Mouse (Mus musculus): ENCODE measurements around the gene Gm17657. TPM values are rescaled to one million over a fixed set of nuclear protein-coding genes. Genes with fewer than 3 reads are reported as not detected.

Gm17657 gene
- total RNA-seq (2014; rRNA removed; ENCODE audit: low replicate concordance) (not detected in 2 replicates), polyA plus RNA-seq (2015; fragmentation: Nextera tagmentation; extraction: Ambion mirVana) (not detected in 2 replicates)

DNA sequence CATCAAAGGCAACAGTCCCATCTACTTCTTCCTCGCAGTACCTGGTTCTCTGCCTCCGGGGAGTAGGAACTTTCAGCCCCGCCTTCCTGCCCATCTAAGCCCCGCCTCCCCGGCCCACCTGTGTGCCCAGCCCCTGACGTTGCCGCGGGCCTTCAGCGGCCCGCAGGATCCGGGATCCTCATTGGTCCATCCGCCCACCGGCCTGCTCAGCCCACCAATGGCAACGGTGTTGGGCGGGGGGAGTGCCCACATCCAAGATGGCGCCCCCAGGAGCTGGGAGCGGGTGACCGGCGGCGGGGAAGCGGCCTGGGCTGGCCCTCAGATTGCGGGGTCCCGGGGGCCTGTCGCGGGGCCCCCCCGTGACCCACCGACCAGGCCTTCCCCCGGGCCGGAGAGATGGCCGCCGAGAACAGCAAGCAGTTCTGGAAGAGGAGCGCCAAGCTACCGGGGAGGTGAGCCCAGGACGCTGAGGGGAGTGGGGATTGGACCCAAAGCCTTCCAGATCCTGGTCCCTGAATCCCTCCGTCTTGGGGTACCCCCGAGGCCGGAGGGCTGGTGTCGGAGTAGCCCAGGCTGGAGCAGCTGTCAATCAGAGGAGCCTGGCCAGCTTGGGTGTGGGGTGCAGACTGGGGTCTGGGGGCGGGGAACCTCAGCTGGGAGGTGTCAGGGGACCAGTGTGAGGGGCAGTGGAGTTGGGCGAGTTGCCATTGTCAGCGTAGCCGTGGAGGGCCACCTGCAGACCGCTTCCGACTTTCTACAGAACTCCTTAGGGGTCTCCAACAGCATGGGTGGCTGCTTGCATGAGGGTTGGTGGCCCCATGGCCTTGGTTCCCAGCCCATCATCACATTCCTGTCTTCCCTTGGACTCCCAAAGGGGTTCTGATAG is at the start of gene Gm17657, which contains the start of gene Tbc1d22b:
Gm17657 (minus strand) TSS at position 96 of the 886 bp plus-strand sequence.
Tbc1d22b (plus strand) TSS at position 243 of the 886 bp plus-strand sequence.
- peak; percentile 100 for ATAC-seq (ENCODE audit: insufficient read depth, low read depth)
- TF ChIP-seq EP300 (IDR thresholded peaks at IDR 0.05; ENCODE audit: low read depth) (no peak), CTCF (IDR thresholded peaks at IDR 0.05; ENCODE audit: low read depth) (no peak)
- Histone ChIP-seq H3K9ac (replicated peaks; ENCODE audit: low read depth, low read length) (peak within 1 kb of the TSS; percentile 92), H3K4me2 (ENCODE audit: low read depth, low read length) (peak within 1 kb of the TSS; percentile 98), H3K27ac (ENCODE audit: low read depth) (peak within 1 kb of the TSS; percentile 75), H3K27me3 (ENCODE audit: control insufficient read depth, insufficient read depth, low read length) (no peaks in the 10 kb centered on the region), H3K36me3 (replicated peaks; ENCODE audit: control insufficient read depth, insufficient read depth, low read length) (no peaks in the 10 kb centered on the region), H3K9me3 (replicated peaks; ENCODE audit: control insufficient read depth, low read length) (no peaks in the 10 kb centered on the region), H3K4me3 (ENCODE audit: low read depth, low read length) (peak within 1 kb of the TSS; percentile 95), H3K4me1 (ENCODE audit: control insufficient read depth, insufficient read depth) (peaks cover 15% of the 10 kb centered on the region)
- peak; percentile 89 for DNase-seq (ENCODE audit: low spot score)
- WGBS: under 1% methylated on average over 33 of the region's 44 CpGs

DNA sequence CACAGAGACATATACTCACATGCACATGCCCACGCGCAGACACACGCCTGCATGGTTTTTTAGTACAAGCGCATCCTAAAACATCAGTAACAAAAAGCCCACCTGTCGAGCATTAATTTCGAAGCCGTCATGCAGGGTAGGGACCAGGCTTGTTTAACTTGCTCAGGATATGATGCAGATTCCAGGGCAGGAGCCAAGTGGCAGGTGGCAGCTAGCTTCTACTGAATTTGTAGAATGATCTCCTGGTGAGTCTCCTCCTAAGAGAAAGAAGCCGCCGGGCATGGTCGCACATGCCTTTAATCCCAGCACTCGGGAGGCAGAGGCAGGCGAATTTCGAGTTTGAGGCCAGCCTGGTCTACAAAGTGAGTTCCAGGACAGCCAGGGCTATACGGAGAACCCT is 49.6 kb upstream of the Gm17657 start:
- H3K9me3 ChIP-seq (replicated peaks; ENCODE audit: control insufficient read depth, low read length): no peaks in the 10 kb centered on the region
- H3K9ac ChIP-seq (replicated peaks; ENCODE audit: low read depth, low read length): no peak overlapping the region
- no peak for DNase-seq (ENCODE audit: low spot score)
- H3K27me3 ChIP-seq (ENCODE audit: control insufficient read depth, insufficient read depth, low read length): no peaks in the 10 kb centered on the region
- TF ChIP-seq CTCF (IDR thresholded peaks at IDR 0.05; ENCODE audit: low read depth) (no peak), EP300 (IDR thresholded peaks at IDR 0.05; ENCODE audit: low read depth) (no peak)
- no peak overlapping the region for H3K4me3 ChIP-seq (ENCODE audit: low read depth, low read length)
- ATAC-seq (ENCODE audit: insufficient read depth, low read depth): no peak
- 91% methylated on average over 14 of the region's 14 CpGs for WGBS
- peaks cover 45% of the 10 kb centered on the region for H3K36me3 ChIP-seq (replicated peaks; ENCODE audit: control insufficient read depth, insufficient read depth, low read length)
- no peak overlapping the region for H3K4me2 ChIP-seq (ENCODE audit: low read depth, low read length)
- H3K4me1 ChIP-seq (ENCODE audit: control insufficient read depth, insufficient read depth): no peaks in the 10 kb centered on the region
- H3K27ac ChIP-seq (ENCODE audit: low read depth): no peak overlapping the region

DNA sequence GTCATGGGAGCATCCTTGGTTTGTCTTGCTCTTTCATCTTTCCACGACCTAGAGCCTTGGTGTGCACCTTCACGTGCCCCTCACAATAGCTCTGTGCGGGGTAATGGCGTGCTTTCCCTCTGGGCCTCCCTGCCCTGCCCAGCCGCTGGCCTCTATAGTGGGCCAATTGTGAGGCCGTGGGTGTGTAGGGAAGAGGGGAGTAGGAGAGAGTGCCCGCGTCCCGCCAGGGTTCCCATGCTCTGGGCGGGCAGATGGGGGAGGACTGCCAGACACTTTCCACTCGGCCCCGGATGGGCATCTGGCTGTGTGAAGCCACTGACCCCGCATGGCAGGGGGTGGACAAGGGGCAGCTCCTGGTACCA is 47.3 kb upstream of the Gm17657 start:
- 89% methylated on average over 12 of the region's 13 CpGs for WGBS
- H3K9ac ChIP-seq (replicated peaks; ENCODE audit: low read depth, low read length): no peak overlapping the region
- H3K4me3 ChIP-seq (ENCODE audit: low read depth, low read length): no peak overlapping the region
- DNase-seq (ENCODE audit: low spot score) (no peak), ATAC-seq (ENCODE audit: insufficient read depth, low read depth) (no peak)
- H3K27ac ChIP-seq (ENCODE audit: low read depth): no peak overlapping the region
- no peaks in the 10 kb centered on the region for H3K9me3 ChIP-seq (replicated peaks; ENCODE audit: control insufficient read depth, low read length)
- TF ChIP-seq CTCF (IDR thresholded peaks at IDR 0.05; ENCODE audit: low read depth) (no peak), EP300 (IDR thresholded peaks at IDR 0.05; ENCODE audit: low read depth) (no peak)
- no peak overlapping the region for H3K4me2 ChIP-seq (ENCODE audit: low read depth, low read length)
- H3K4me1 ChIP-seq (ENCODE audit: control insufficient read depth, insufficient read depth): peaks cover 6% of the 10 kb centered on the region; the same call in 1 of the 2 replicates
- no peaks in the 10 kb centered on the region for H3K27me3 ChIP-seq (ENCODE audit: control insufficient read depth, insufficient read depth, low read length)
- H3K36me3 ChIP-seq (replicated peaks; ENCODE audit: control insufficient read depth, insufficient read depth, low read length): peaks cover 44% of the 10 kb centered on the region

DNA sequence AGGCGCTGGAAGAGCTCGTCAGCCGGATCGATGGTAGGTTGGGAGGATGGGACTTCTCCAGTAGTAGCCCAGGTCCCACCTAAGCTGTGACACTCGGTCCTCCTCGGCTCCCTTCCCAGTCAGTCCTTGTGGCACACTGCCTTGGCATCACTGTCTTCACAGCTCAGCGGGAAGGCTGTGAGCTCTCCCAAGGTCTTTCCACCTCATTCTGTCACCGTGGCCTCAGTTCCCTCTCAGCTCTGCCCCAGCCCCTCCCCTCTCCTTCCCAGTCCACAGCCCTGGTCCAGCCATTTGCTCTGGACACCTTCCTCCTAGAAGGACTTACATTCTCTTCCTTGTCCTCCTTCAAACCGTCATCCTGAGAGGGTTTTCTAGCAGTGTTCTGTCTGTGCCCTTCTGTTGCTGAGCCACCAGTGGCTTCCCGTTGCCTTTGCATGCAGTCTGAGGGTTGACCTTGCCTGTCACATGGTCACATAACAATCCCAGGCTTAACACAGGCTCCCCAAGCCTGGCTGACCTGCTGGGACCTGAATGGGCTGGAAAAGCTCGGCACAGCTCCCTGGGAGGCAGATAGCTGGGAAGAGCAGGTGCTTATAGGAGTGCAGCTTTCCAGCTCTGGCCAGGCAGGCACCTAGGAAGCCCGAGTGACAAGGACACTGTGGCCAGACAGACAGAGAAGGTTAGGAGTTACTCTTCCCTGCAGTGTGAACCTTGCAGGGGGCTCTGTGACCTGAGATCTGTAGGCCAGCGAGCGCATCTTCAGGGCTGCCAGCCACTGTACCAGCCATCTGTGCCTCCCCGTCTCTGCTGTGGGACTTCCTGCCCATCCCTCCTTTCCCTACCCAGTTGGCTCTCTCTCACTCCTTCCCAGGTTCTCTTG is 46.7 kb upstream of the Gm17657 start:
- WGBS: 73% methylated on average over 15 of the region's 15 CpGs
- Histone ChIP-seq H3K27me3 (ENCODE audit: control insufficient read depth, insufficient read depth, low read length) (no peaks in the 10 kb centered on the region), H3K4me2 (ENCODE audit: low read depth, low read length) (no peak overlapping the region), H3K9me3 (replicated peaks; ENCODE audit: control insufficient read depth, low read length) (no peaks in the 10 kb centered on the region), H3K27ac (ENCODE audit: low read depth) (no peak overlapping the region), H3K9ac (replicated peaks; ENCODE audit: low read depth, low read length) (no peak overlapping the region), H3K4me3 (ENCODE audit: low read depth, low read length) (no peak overlapping the region), H3K36me3 (replicated peaks; ENCODE audit: control insufficient read depth, insufficient read depth, low read length) (peaks cover 44% of the 10 kb centered on the region), H3K4me1 (ENCODE audit: control insufficient read depth, insufficient read depth) (peaks cover 6% of the 10 kb centered on the region; the same call in 1 of the 2 replicates)
- TF ChIP-seq CTCF (IDR thresholded peaks at IDR 0.05; ENCODE audit: low read depth) (no peak), EP300 (IDR thresholded peaks at IDR 0.05; ENCODE audit: low read depth) (no peak)
- no peak for DNase-seq (ENCODE audit: low spot score)
- ATAC-seq (ENCODE audit: insufficient read depth, low read depth): peak; percentile 62; the same call in 1 of the 2 replicates

DNA sequence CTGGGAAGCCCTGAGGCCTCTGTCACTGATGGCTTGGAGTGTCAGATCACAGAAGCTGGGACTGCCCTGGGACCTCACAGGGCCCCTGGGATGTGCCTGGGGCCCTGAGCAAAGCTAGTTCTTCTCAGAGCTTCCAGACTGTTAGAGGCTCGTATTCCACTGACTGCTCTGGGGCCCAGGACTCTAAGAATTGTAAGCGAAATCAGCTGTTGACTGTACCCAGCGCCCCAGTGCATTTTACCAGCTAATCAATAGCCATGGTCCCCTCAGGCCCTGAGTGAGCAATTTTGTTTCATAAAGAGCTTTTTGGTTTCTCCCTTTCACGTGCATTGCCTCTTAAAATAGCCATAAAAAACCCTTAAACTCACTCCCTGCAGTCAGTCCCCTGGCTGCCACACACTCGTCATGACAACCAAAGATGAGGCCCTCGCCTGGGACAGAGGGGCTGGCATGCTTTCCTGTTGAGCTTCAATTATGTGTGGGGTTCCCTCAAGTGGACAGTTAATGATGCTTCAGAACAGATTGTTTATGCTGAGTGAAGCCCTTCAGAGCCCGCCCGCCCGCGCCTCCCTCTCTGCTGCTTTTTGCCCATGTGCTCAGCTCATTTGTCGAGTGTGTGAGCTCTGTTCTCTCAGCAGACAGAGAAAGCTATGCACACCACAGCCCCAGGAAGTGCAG is 39.9 kb upstream of the Gm17657 start:
- Histone ChIP-seq H3K9ac (replicated peaks; ENCODE audit: low read depth, low read length) (no peak overlapping the region), H3K27me3 (ENCODE audit: control insufficient read depth, insufficient read depth, low read length) (no peaks in the 10 kb centered on the region), H3K4me3 (ENCODE audit: low read depth, low read length) (no peak overlapping the region), H3K27ac (ENCODE audit: low read depth) (no peak overlapping the region), H3K4me2 (ENCODE audit: low read depth, low read length) (no peak overlapping the region), H3K36me3 (replicated peaks; ENCODE audit: control insufficient read depth, insufficient read depth, low read length) (peaks cover 16% of the 10 kb centered on the region), H3K9me3 (replicated peaks; ENCODE audit: control insufficient read depth, low read length) (no peaks in the 10 kb centered on the region), H3K4me1 (ENCODE audit: control insufficient read depth, insufficient read depth) (peaks cover 6% of the 10 kb centered on the region; the same call in 1 of the 2 replicates)
- no peak for TF ChIP-seq CTCF (IDR thresholded peaks at IDR 0.05; ENCODE audit: low read depth)
- no peak for TF ChIP-seq EP300 (IDR thresholded peaks at IDR 0.05; ENCODE audit: low read depth)
- DNase-seq (ENCODE audit: low spot score) (no peak), ATAC-seq (ENCODE audit: insufficient read depth, low read depth) (no peak)
- 68% methylated on average over 11 of the region's 11 CpGs for WGBS
